Mouse (Mus musculus) forebrain, embryonic 16.5 days (tissue): Measurements from ENCODE around the gene Cdh7. TPM values are rescaled to one million over a fixed set of nuclear protein-coding genes. Genes with fewer than 3 reads are reported as not detected.

Source experiments
- ATAC-seq: fragments of 200-750 bp; cut with Nextera tagmentation; 2 replicates; pipeline ENCODE4 v1.8.0; 2017; ENCODE audit warnings: mild to moderate bottlenecking, moderate library complexity
- H3K27ac ChIP-seq: fragments of 300-500 bp; sonication (generic); 2 replicates; pipeline ENCODE4 v1.5.1; 2014; ENCODE audit warnings: low read length, control low read depth
- H3K27me3 ChIP-seq: fragments of 300-500 bp; sonication (generic); replicated peaks from 2 replicates; pipeline ENCODE4 v1.6.1; 2014; ENCODE audit warnings: low read length; ENCODE audit not compliant: control insufficient read depth, insufficient read depth
- H3K36me3 ChIP-seq: fragments of 300-500 bp; sonication (generic); 2 replicates; pipeline ENCODE4 v1.6.1; 2014; ENCODE audit not compliant: control insufficient read depth, insufficient read depth
- H3K4me1 ChIP-seq: fragments of 300-500 bp; sonication (generic); replicated peaks from 2 replicates; pipeline ENCODE4 v1.6.1; 2014; ENCODE audit warnings: low read length; ENCODE audit not compliant: control insufficient read depth, insufficient read depth
- H3K4me2 ChIP-seq: fragments of 300-500 bp; sonication (generic); 2 replicates; pipeline ENCODE4 v1.6.1; 2014; ENCODE audit warnings: mild to moderate bottlenecking, low read length, control low read depth
- H3K4me3 ChIP-seq: fragments of 300-500 bp; sonication (generic); replicated peaks from 2 replicates; pipeline ENCODE4 v1.5.1; 2014; ENCODE audit warnings: mild to moderate bottlenecking, low read length, control low read depth
- H3K9ac ChIP-seq: fragments of 300-500 bp; sonication (generic); replicated peaks from 2 replicates; pipeline ENCODE4 v1.6.1; 2014; ENCODE audit warnings: low read depth, low read length, control low read depth
- H3K9me3 ChIP-seq: fragments of 300-500 bp; sonication (generic); 2 replicates; pipeline ENCODE4 v1.6.1; 2016; ENCODE audit warnings: low read length; ENCODE audit not compliant: control insufficient read depth
- WGBS: fragments of 180-500 bp; shearing (Covaris S2); extraction: QIAGEN DNeasy Blood & Tissue Kit; methylation state at CpG from one replicate; pipeline ENCODE4 v1.1.7; 2014; 5-methylcytosine and 5-hydroxymethylcytosine counted together
- polyA plus RNA-seq: library from polyadenylated mRNA; unstranded; fragments of >200 nt; fragmentation: Nextera tagmentation; extraction: Ambion mirVana; gene quantifications from 2 replicates; pipeline ENCODE4 v1.2.1, GENCODE M21; 2015

The Cdh7 gene
- polyA plus RNA-seq, 1 experiment from 2014 or later, result 13.6 TPM

- H3K9me3 ChIP-seq, result no peaks in the 10 kb centered on the region
- H3K4me2 ChIP-seq, result no peak overlapping the region
- peaks cover 11% of the 10 kb centered on the region for H3K4me1 ChIP-seq
- H3K27me3 ChIP-seq, result no peaks in the 10 kb centered on the region
- H3K27ac ChIP-seq, result no peak overlapping the region
- H3K9ac ChIP-seq, result no peak overlapping the region
- 7% methylated on average over 1 of the region's 1 CpGs for WGBS
- peak; percentile 50 for ATAC-seq
- H3K4me3 ChIP-seq, result no peak overlapping the region
- no peaks in the 10 kb centered on the region for H3K36me3 ChIP-seq
Measured at GRCm38 (mm10) chr1:109985468-109985867, 3.2 kb downstream of the Cdh7 start.

GRCm38 (mm10) chr1:109989541-109989940 lies 7.3 kb downstream of the Cdh7 start:
- no peaks in the 10 kb centered on the region; the same call in 1 of the 2 replicates for H3K4me1 ChIP-seq
- no peak overlapping the region for H3K4me3 ChIP-seq
- H3K36me3 ChIP-seq, result no peaks in the 10 kb centered on the region
- H3K4me2 ChIP-seq, result no peak overlapping the region
- H3K27ac ChIP-seq, result no peak overlapping the region
- WGBS, result 82% methylated on average over 2 of the region's 2 CpGs
- H3K27me3 ChIP-seq, result no peaks in the 10 kb centered on the region
- no peak overlapping the region for H3K9ac ChIP-seq
- H3K9me3 ChIP-seq, result no peaks in the 10 kb centered on the region
- no peak for ATAC-seq

- no peak overlapping the region for H3K4me2 ChIP-seq
- no peaks in the 10 kb centered on the region for H3K36me3 ChIP-seq
- H3K4me1 ChIP-seq, result no peaks in the 10 kb centered on the region
- no peaks in the 10 kb centered on the region for H3K9me3 ChIP-seq
- no peak for ATAC-seq
- H3K27ac ChIP-seq, result no peak overlapping the region
- H3K9ac ChIP-seq, result no peak overlapping the region
- no peak overlapping the region for H3K4me3 ChIP-seq
- 85% methylated on average over 5 of the region's 5 CpGs for WGBS
- H3K27me3 ChIP-seq, result no peaks in the 10 kb centered on the region
Measured at GRCm38 (mm10) chr1:109993906-109994305, 11.7 kb downstream of the Cdh7 start.

- H3K9ac ChIP-seq, result no peak overlapping the region
- ATAC-seq, result no peak
- H3K27me3 ChIP-seq, result no peaks in the 10 kb centered on the region
- no peaks in the 10 kb centered on the region for H3K36me3 ChIP-seq
- H3K4me2 ChIP-seq, result no peak overlapping the region
- H3K27ac ChIP-seq, result no peak overlapping the region
- 0 out of 2 replicates have a peak, but pooled peaks cover 2% of the 10 kb centered on the region for H3K9me3 ChIP-seq
- H3K4me3 ChIP-seq, result no peak overlapping the region
- H3K4me1 ChIP-seq, result no peaks in the 10 kb centered on the region
Measured at GRCm38 (mm10) chr1:110004451-110004850, 22.2 kb downstream of the Cdh7 start.

- H3K27ac ChIP-seq, result no peak overlapping the region
- H3K4me3 ChIP-seq, result no peak overlapping the region
- H3K36me3 ChIP-seq, result no peaks in the 10 kb centered on the region
- H3K9me3 ChIP-seq, result 0 out of 2 replicates have a peak, but pooled peaks cover 2% of the 10 kb centered on the region
- no peak for ATAC-seq
- no peaks in the 10 kb centered on the region for H3K4me1 ChIP-seq
- H3K27me3 ChIP-seq, result no peaks in the 10 kb centered on the region
- no peak overlapping the region for H3K9ac ChIP-seq
- 80% methylated on average over 3 of the region's 3 CpGs for WGBS
- no peak overlapping the region for H3K4me2 ChIP-seq
Measured at GRCm38 (mm10) chr1:110005038-110005437, 22.8 kb downstream of the Cdh7 start.

GRCm38 (mm10) chr1:110012153-110012552 lies 29.9 kb downstream of the Cdh7 start:
- H3K4me3 ChIP-seq, result no peak overlapping the region
- WGBS, result 88% methylated on average over 1 of the region's 1 CpGs
- no peak for ATAC-seq

GRCm38 (mm10) chr1:110056317-110056716 lies 74.1 kb downstream of the Cdh7 start:
- ATAC-seq, result no peak
- no peaks in the 10 kb centered on the region for H3K9me3 ChIP-seq

More at GRCm38 (mm10) chr1:110012153-110012552, 29.9 kb downstream of the Cdh7 start:
- Histone ChIP-seq H3K4me1 (no peaks in the 10 kb centered on the region), H3K9me3 (0 out of 2 replicates have a peak, but pooled peaks cover 2% of the 10 kb centered on the region), H3K4me2 (no peak overlapping the region), H3K27me3 (no peaks in the 10 kb centered on the region), H3K9ac (no peak overlapping the region), H3K27ac (no peak overlapping the region), H3K36me3 (no peaks in the 10 kb centered on the region)

GRCm38 (mm10) chr1:110067405-110067804 lies 85.2 kb downstream of the Cdh7 start:
- H3K4me2 ChIP-seq, result no peak overlapping the region
- no peaks in the 10 kb centered on the region for H3K27me3 ChIP-seq
- H3K9me3 ChIP-seq, result no peaks in the 10 kb centered on the region
- no peak overlapping the region for H3K9ac ChIP-seq
- no peak overlapping the region for H3K27ac ChIP-seq
- no peaks in the 10 kb centered on the region for H3K4me1 ChIP-seq
- H3K36me3 ChIP-seq, result no peaks in the 10 kb centered on the region
- WGBS, result 65% methylated on average over 1 of the region's 1 CpGs
- H3K4me3 ChIP-seq, result no peak overlapping the region
- peak; percentile 84 for ATAC-seq

More at GRCm38 (mm10) chr1:110056317-110056716, 74.1 kb downstream of the Cdh7 start:
- Histone ChIP-seq H3K9ac (no peak overlapping the region), H3K4me2 (no peak overlapping the region), H3K4me3 (no peak overlapping the region), H3K27me3 (no peaks in the 10 kb centered on the region), H3K36me3 (no peaks in the 10 kb centered on the region), H3K4me1 (no peaks in the 10 kb centered on the region), H3K27ac (no peak overlapping the region)

GRCm38 (mm10) chr1:110078471-110078870 lies 96.2 kb downstream of the Cdh7 start:
- Histone ChIP-seq H3K9ac (no peak overlapping the region), H3K27me3 (no peaks in the 10 kb centered on the region), H3K4me3 (no peak overlapping the region), H3K9me3 (no peaks in the 10 kb centered on the region), H3K4me2 (no peak overlapping the region), H3K4me1 (no peaks in the 10 kb centered on the region), H3K36me3 (no peaks in the 10 kb centered on the region), H3K27ac (no peak overlapping the region)
- no peak for ATAC-seq

- H3K27ac ChIP-seq, result no peak overlapping the region
- no peak for ATAC-seq
- no peak overlapping the region for H3K9ac ChIP-seq
- no peaks in the 10 kb centered on the region for H3K9me3 ChIP-seq
- H3K27me3 ChIP-seq, result no peaks in the 10 kb centered on the region
- no peak overlapping the region for H3K4me3 ChIP-seq
- no peak overlapping the region for H3K4me2 ChIP-seq
- H3K36me3 ChIP-seq, result no peaks in the 10 kb centered on the region
- no peaks in the 10 kb centered on the region for H3K4me1 ChIP-seq
- 67% methylated on average over 1 of the region's 1 CpGs for WGBS
Measured at GRCm38 (mm10) chr1:110118071-110118470, 135.8 kb downstream of the Cdh7 start.
